Comparison of ENCODE assay signal across 10 mouse cellular contexts in genomic region chr15:88868024-88868742, GRCm38 (mm10). TPM values are rescaled to one million over a fixed set of nuclear protein-coding genes. Genes with fewer than 3 reads are reported as not detected.
DNase-seq lines count a peak whose midpoint lies in the region; ATAC-seq lines count a peak whose summit lies in the region.
"Had no signal": no experiment of that assay in that cellular context is flagged by ENCODE, and none has a peak within 500 bp of the region (broad histone marks: within the 10 kb centered on the region; RNA-seq: fewer than 3 reads in every experiment).

No protein-coding gene starts in this region.

- no peak overlapping the region for H3K9ac ChIP-seq in kidney, embryonic 16.5 days (replicated peaks; ENCODE audit: low read length)
- H3K9ac ChIP-seq in midbrain, embryonic 14.5 days (replicated peaks; ENCODE audit: low read length): no peak overlapping the region
- H3K9ac ChIP-seq: liver, embryonic 14.5 days had no signal

- no peak for ATAC-seq in kidney, embryonic 16.5 days (ENCODE audit: low FRiP score, low TSS enrichment)
- no peak for ATAC-seq in midbrain, embryonic 14.5 days (ENCODE audit: low FRiP score, low TSS enrichment)

- intact Hi-C loops in gastrocnemius, postnatal 36 days (cut with DNase I): no loop called here

- H3K4me2 ChIP-seq in kidney, embryonic 16.5 days (replicated peaks; ENCODE audit: low read depth, low read length): no peak overlapping the region; the same call in 1 of the 2 replicates
- no peak overlapping the region for H3K4me2 ChIP-seq in midbrain, embryonic 14.5 days (ENCODE audit: low read length)

- no peaks in the 10 kb centered on the region for H3K27me3 ChIP-seq in kidney, embryonic 16.5 days (ENCODE audit: insufficient read depth, low read length)
- no peaks in the 10 kb centered on the region for H3K27me3 ChIP-seq in midbrain, embryonic 14.5 days (ENCODE audit: control insufficient read depth, insufficient read depth, low read length)

- 73% methylated on average over 6 of the region's 6 CpGs for WGBS in kidney, embryonic 16.5 days
- 93% methylated on average over 6 of the region's 6 CpGs for whole genome bisulfite sequencing in midbrain, embryonic 14.5 days

- peaks cover 25% of the 10 kb centered on the region for H3K36me3 ChIP-seq in kidney, embryonic 16.5 days (ENCODE audit: insufficient read depth, low read length)
- peaks cover 29% of the 10 kb centered on the region for H3K36me3 ChIP-seq in midbrain, embryonic 14.5 days (ENCODE audit: control insufficient read depth, insufficient read depth, low read length)

- no peaks in the 10 kb centered on the region for H3K9me3 ChIP-seq in kidney, embryonic 16.5 days (ENCODE audit: low read length)
- H3K9me3 ChIP-seq in midbrain, embryonic 14.5 days (ENCODE audit: control insufficient read depth, low read length): no peaks in the 10 kb centered on the region

- H3K4me1 ChIP-seq in kidney, embryonic 16.5 days (ENCODE audit: insufficient read depth, low read length): peaks cover 46% of the 10 kb centered on the region
- peaks cover 12% of the 10 kb centered on the region for H3K4me1 ChIP-seq in midbrain, embryonic 14.5 days (ENCODE audit: control insufficient read depth, insufficient read depth, low read length)

- H3K27ac ChIP-seq in kidney, embryonic 16.5 days (ENCODE audit: low read length): peak overlapping the region; percentile 86
- H3K27ac ChIP-seq in midbrain, embryonic 14.5 days (replicated peaks; ENCODE audit: low read depth, low read length): no peak overlapping the region
- H3K27ac ChIP-seq: liver, embryonic 14.5 days had no signal

- DNase-seq in gastrocnemius, adult 18-20 months (ENCODE audit: low spot score): peak; percentile 46
- no peak for DNase-seq in gastrocnemius, postnatal 36 days
- peak; percentile 83 for DNase-seq in heart, adult 8-10 months (ENCODE audit: low spot score)
- DNase-seq in lung, postnatal 14 days: peak; percentile 60
- no peak for DNase-seq in frontal cortex, postnatal 10 days (ENCODE audit: low spot score in 2 of 2)
- DNase-seq in spleen, adult 12 weeks (ENCODE audit: low spot score): no peak
- DNase-seq in midbrain, embryonic 14.5 days: no peak
- DNase-seq: cerebellum, adult 9-11 months had no signal

- H3K4me3 ChIP-seq in kidney, embryonic 16.5 days (ENCODE audit: low read length): no peak overlapping the region
- H3K4me3 ChIP-seq in midbrain, embryonic 14.5 days (replicated peaks; ENCODE audit: low read depth, low read length): no peak overlapping the region

RNA-seq across cellular contexts. Expression of gene Pim3, which starts 6.2 kb away (rescaled TPM):
- total RNA-seq in gastrocnemius, adult 18-20 months (2021): 10 to 100 TPM; 24.1 to 37.3 TPM
- total RNA-seq in gastrocnemius, postnatal 36 days (2021): 10 to 100 TPM; 22.1 to 32.2 TPM
- total RNA-seq in heart, adult 8-10 months (2022): 100 to 1,000 TPM in 1 of 4 experiments, 10 to 100 TPM in 3; 70.8 to 183 (median 86.1) TPM
- polyA plus RNA-seq in kidney, embryonic 16.5 days (2015; fragmentation: Nextera tagmentation; extraction: Ambion mirVana): 59.6 and 77.7 TPM in 2 replicates
- 49.1 and 53.2 TPM in 2 replicates for polyA plus RNA-seq in midbrain, embryonic 14.5 days (2014; fragmentation: Nextera tagmentation; extraction: Ambion mirVana)

RNA-seq across cellular contexts. Expression of gene Creld2, which starts 48.7 kb away (rescaled TPM):
- 10 to 100 TPM in 1 of 2 experiments, 1 to 10 TPM in 1; 6.9 to 10.3 TPM for total RNA-seq in gastrocnemius, adult 18-20 months (2021)
- total RNA-seq in gastrocnemius, postnatal 36 days (2021): 1 to 10 TPM; 6.6 to 8.9 TPM
- total RNA-seq in heart, adult 8-10 months (2022): 10 to 100 TPM; 17.2 to 28.0 (median 21.1) TPM
- 118 and 133 TPM in 2 replicates for polyA plus RNA-seq in kidney, embryonic 16.5 days (2015; fragmentation: Nextera tagmentation; extraction: Ambion mirVana)
- polyA plus RNA-seq in midbrain, embryonic 14.5 days (2014; fragmentation: Nextera tagmentation; extraction: Ambion mirVana): 49.6 and 53.8 TPM in 2 replicates

RNA-seq across cellular contexts. Expression of gene Alg12, which starts 49.1 kb away (rescaled TPM):
- 1 to 10 TPM; 4.2 to 4.8 TPM for total RNA-seq in gastrocnemius, adult 18-20 months (2021)
- 1 to 10 TPM; 3.6 to 3.7 TPM for total RNA-seq in gastrocnemius, postnatal 36 days (2021)
- total RNA-seq in heart, adult 8-10 months (2022): 10 to 100 TPM in 2 of 4 experiments, 1 to 10 TPM in 2; 7.4 to 10.3 (median 9.9) TPM
- polyA plus RNA-seq in kidney, embryonic 16.5 days (2015; fragmentation: Nextera tagmentation; extraction: Ambion mirVana): 15.7 and 16.9 TPM in 2 replicates
- 7.1 and 8.1 TPM in 2 replicates for polyA plus RNA-seq in midbrain, embryonic 14.5 days (2014; fragmentation: Nextera tagmentation; extraction: Ambion mirVana)

Comparison
In these comparisons a context has a peak if more than half of its experiments do, and no peak if none do; other contexts are left out.
1. DNase-seq: peak in gastrocnemius, adult 18-20 months (single experiment), heart, adult 8-10 months (single experiment) and lung, postnatal 14 days (single experiment); none in gastrocnemius, postnatal 36 days (0 of 2), frontal cortex, postnatal 10 days (0 of 2), spleen, adult 12 weeks (single experiment) and midbrain, embryonic 14.5 days (single experiment).